Mouse (Mus musculus): ENCODE measurements around the gene Rassf8.

Rassf8 gene

GRCm38 (mm10) chr6:145779383-145779782 lies 32.8 kb downstream of the Rassf8 start:
- no peak for DNase-seq (ENCODE audit: low read depth)

- peak; percentile 75 for DNase-seq (ENCODE audit: low read depth)
Observed at GRCm38 (mm10) chr6:145780180-145780802, 33.7 kb downstream of the Rassf8 start.

GRCm38 (mm10) chr6:145781256-145781655 lies 34.7 kb downstream of the Rassf8 start:
- DNase-seq (ENCODE audit: low read depth): no peak

- peak; percentile 64 for DNase-seq (ENCODE audit: low read depth)
Observed at GRCm38 (mm10) chr6:145781966-145782365, 35.4 kb downstream of the Rassf8 start.

- no peak for DNase-seq (ENCODE audit: low read depth)
Observed at GRCm38 (mm10) chr6:145787311-145787710, 40.8 kb downstream of the Rassf8 start.

- DNase-seq (ENCODE audit: low read depth): no peak
Observed at GRCm38 (mm10) chr6:145789738-145790137, 43.2 kb downstream of the Rassf8 start.

GRCm38 (mm10) chr6:145792373-145792772 lies 45.8 kb downstream of the Rassf8 start:
- DNase-seq (ENCODE audit: low read depth): no peak

- peak; percentile 93 for DNase-seq (ENCODE audit: low read depth)
Observed at GRCm38 (mm10) chr6:145793109-145793593, 46.6 kb downstream of the Rassf8 start.

GRCm38 (mm10) chr6:145794671-145795070 lies 48.1 kb downstream of the Rassf8 start:
- DNase-seq (ENCODE audit: low read depth): peak; percentile 47

GRCm38 (mm10) chr6:145796191-145797023 lies 49.9 kb downstream of the Rassf8 start:
- DNase-seq (ENCODE audit: low read depth): peak; percentile 67

- no peak for DNase-seq (ENCODE audit: low read depth)
Observed at GRCm38 (mm10) chr6:145797692-145798091, 51.1 kb downstream of the Rassf8 start.

GRCm38 (mm10) chr6:145801796-145802488 lies 55.4 kb downstream of the Rassf8 start:
- DNase-seq (ENCODE audit: low read depth): no peak

GRCm38 (mm10) chr6:145802881-145803280 lies 56.3 kb downstream of the Rassf8 start:
- DNase-seq (ENCODE audit: low read depth): no peak

GRCm38 (mm10) chr6:145804276-145804675 lies 57.7 kb downstream of the Rassf8 start:
- no peak for DNase-seq (ENCODE audit: low read depth)

GRCm38 (mm10) chr6:145806784-145807183 lies 60.2 kb downstream of the Rassf8 start:
- DNase-seq (ENCODE audit: low read depth): no peak

GRCm38 (mm10) chr6:145807929-145808328 lies 61.4 kb downstream of the Rassf8 start:
- DNase-seq (ENCODE audit: low read depth): no peak

- no peak for DNase-seq (ENCODE audit: low read depth)
Observed at GRCm38 (mm10) chr6:145809566-145809965, 63.0 kb downstream of the Rassf8 start.

GRCm38 (mm10) chr6:145810015-145810414 lies 63.5 kb downstream of the Rassf8 start:
- no peak for DNase-seq (ENCODE audit: low read depth)

- DNase-seq (ENCODE audit: low read depth): no peak
Observed at GRCm38 (mm10) chr6:145811174-145811573, 64.6 kb downstream of the Rassf8 start.

GRCm38 (mm10) chr6:145815200-145815599 lies 68.7 kb downstream of the Rassf8 start:
- peak; percentile 54 for DNase-seq (ENCODE audit: low read depth)

- DNase-seq (ENCODE audit: low read depth): no peak
Observed at GRCm38 (mm10) chr6:145819151-145819550, 72.6 kb downstream of the Rassf8 start.

- no peak for DNase-seq (ENCODE audit: low read depth)
Observed at GRCm38 (mm10) chr6:145822218-145822617, 75.7 kb downstream of the Rassf8 start.

GRCm38 (mm10) chr6:145823103-145823502 lies 76.6 kb downstream of the Rassf8 start:
- no peak for DNase-seq (ENCODE audit: low read depth)
